Mouse (Mus musculus) myocyte (in vitro differentiated cells): Measurements from ENCODE around the gene Pdzd8. TPM values are rescaled to one million over a fixed set of nuclear protein-coding genes. Genes with fewer than 3 reads are reported as not detected.

Experiments used
- H3K27me3 ChIP-seq: one replicate; pipeline ENCODE4 v1.6.1; 2011; ENCODE audit not compliant: control insufficient read depth, insufficient read depth, insufficient read length
- H3K36me3 ChIP-seq: one replicate; pipeline ENCODE4 v1.6.1; 2011; ENCODE audit not compliant: control insufficient read depth, insufficient read depth
- H3K4me2 ChIP-seq: one replicate; pipeline ENCODE4 v1.6.1; 2011; ENCODE audit warnings: low read depth, control low read depth
- H3K4me3 ChIP-seq: one replicate; pipeline ENCODE4 v1.5.1; 2011; ENCODE audit warnings: mild to moderate bottlenecking, control low read depth, moderate library complexity
- H3K79me2 ChIP-seq: one replicate; pipeline ENCODE4 v1.6.1; 2011; ENCODE audit not compliant: control insufficient read depth, insufficient read depth
- H3ac ChIP-seq: one replicate; pipeline ENCODE4 v1.6.1; 2011; ENCODE audit not compliant: control insufficient read depth, insufficient read length
- CEBPB ChIP-seq: IDR thresholded peaks from 2 replicates; pipeline ENCODE4 v1.6.1; 2011; ENCODE audit warnings: mild to moderate bottlenecking, moderate library complexity; ENCODE audit not compliant: poor library complexity, insufficient read depth, severe bottlenecking
- E2F4 ChIP-seq: IDR thresholded peaks from one replicate; pipeline ENCODE4 v1.6.1; 2011; ENCODE audit warnings: mild to moderate bottlenecking, control low read depth, moderate library complexity; ENCODE audit not compliant: insufficient read depth
- MAX ChIP-seq: IDR thresholded peaks from one replicate; pipeline ENCODE4 v1.6.1; 2011; ENCODE audit warnings: low read depth, mild to moderate bottlenecking, control low read depth
- MYOD1 ChIP-seq, 3 experiments: IDR thresholded peaks; one replicate each; pipeline ENCODE4 v1.6.1; 2011; ENCODE audit warnings: control low read depth in 2 of 3, low read depth in 2 of 3, mild to moderate bottlenecking in 2 of 3, moderate library complexity in 1 of 3; ENCODE audit not compliant: insufficient read length in 2 of 3, control insufficient read depth in 1 of 3
- MYOG ChIP-seq, 3 experiments: IDR thresholded peaks; one replicate each; pipeline ENCODE4 v1.6.1; 2011; ENCODE audit warnings: control low read depth in 2 of 3, low read depth in 2 of 3, mild to moderate bottlenecking in 2 of 3; ENCODE audit not compliant: insufficient read length in 2 of 3, control insufficient read depth in 1 of 3, insufficient read depth in 1 of 3
- POLR2A ChIP-seq: IDR thresholded peaks from one replicate; pipeline ENCODE4 v1.6.1; 2011; ENCODE audit warnings: low read depth, mild to moderate bottlenecking, control low read depth, moderate library complexity; ENCODE audit not compliant: insufficient read length
- POLR2AphosphoS2 ChIP-seq: IDR thresholded peaks from one replicate; pipeline ENCODE4 v1.6.1; 2011; ENCODE audit warnings: low read depth, control low read depth; ENCODE audit not compliant: insufficient read length
- REST ChIP-seq: IDR thresholded peaks from one replicate; pipeline ENCODE4 v1.6.1; 2011; ENCODE audit warnings: mild to moderate bottlenecking, control low read depth, moderate library complexity; ENCODE audit not compliant: insufficient read depth, insufficient read length
- SRF ChIP-seq: IDR thresholded peaks from one replicate; pipeline ENCODE4 v1.6.1; 2011; ENCODE audit warnings: low read depth; ENCODE audit not compliant: control insufficient read depth, insufficient read length
- TCF12 ChIP-seq: IDR thresholded peaks from one replicate; pipeline ENCODE4 v1.6.1; 2011; ENCODE audit warnings: mild to moderate bottlenecking, control low read depth; ENCODE audit not compliant: poor library complexity, insufficient read depth, severe bottlenecking
- TCF3 ChIP-seq: IDR thresholded peaks from one replicate; pipeline ENCODE4 v1.6.1; 2011; ENCODE audit warnings: low read depth, control low read depth; ENCODE audit not compliant: insufficient read length
- USF1 ChIP-seq: IDR thresholded peaks from one replicate; pipeline ENCODE4 v1.6.1; 2011; ENCODE audit warnings: low read depth, mild to moderate bottlenecking, control low read depth, moderate library complexity
- polyA plus RNA-seq: library from polyadenylated mRNA; unstranded; fragments of >200 nt; fragmentation: generic; extraction: Trizol; gene quantifications from one replicate; pipeline ENCODE4 v1.2.1, GENCODE M21; 2012; ENCODE audit warnings: missing spikeins

Pdzd8 gene
- polyA plus RNA-seq, 1 experiment, result 12.2 TPM

DNA sequence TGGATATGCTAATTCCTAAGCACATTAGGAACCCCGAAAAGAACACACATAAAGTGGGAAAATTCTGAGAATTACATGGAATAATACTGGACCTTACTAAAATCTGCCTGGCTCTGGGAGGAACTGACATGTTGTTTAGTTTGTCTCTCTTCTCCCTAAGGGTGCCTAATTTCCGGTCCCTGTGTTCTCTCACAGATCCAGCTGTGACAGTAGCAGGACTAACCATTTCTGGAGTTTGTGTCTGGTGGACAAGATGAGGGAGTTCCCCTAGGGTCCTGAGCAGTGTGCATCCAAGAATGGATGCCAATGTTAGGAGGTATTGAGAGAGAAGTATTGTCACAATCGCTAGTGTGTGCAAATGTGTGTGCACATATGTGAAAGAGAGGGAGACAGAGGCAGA is 10.8 kb upstream of the Pdzd8 start:
- H3K36me3 ChIP-seq, result no peaks in the 10 kb centered on the region
- TF ChIP-seq POLR2AphosphoS2, result no peak
- TF ChIP-seq SRF, result no peak
- TF ChIP-seq TCF3, result no peak
- TF ChIP-seq CEBPB, result no peak
- peaks cover 24% of the 10 kb centered on the region for H3K27me3 ChIP-seq
- H3ac ChIP-seq, result no peak overlapping the region
- H3K4me3 ChIP-seq, result no peak overlapping the region
- no peak overlapping the region for H3K4me2 ChIP-seq
- no peaks in the 10 kb centered on the region for H3K79me2 ChIP-seq

DNA sequence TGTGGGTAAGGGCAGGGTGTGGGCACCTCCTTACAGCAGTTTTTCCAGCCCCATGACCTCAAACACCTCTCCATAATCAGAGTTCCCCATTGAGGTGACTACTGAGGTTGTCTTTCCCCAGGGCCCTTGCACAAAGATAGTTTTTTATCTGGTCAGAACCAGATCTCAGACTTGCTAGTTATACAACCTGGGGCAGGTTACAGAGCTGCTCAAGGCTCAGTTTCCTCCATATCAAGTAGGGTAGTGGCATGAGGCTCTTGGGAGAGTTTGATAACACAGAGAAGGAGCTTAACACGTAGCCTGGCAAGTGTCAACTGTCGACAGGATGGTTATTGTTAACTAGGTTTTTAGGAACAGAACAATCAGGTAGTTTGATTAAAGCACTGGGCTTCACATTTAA is 9.3 kb upstream of the Pdzd8 start:
- H3K27me3 ChIP-seq, result peaks cover 29% of the 10 kb centered on the region
- no peaks in the 10 kb centered on the region for H3K79me2 ChIP-seq
- no peak overlapping the region for H3ac ChIP-seq
- H3K4me2 ChIP-seq, result no peak overlapping the region
- no peak for TF ChIP-seq MAX
- H3K36me3 ChIP-seq, result no peaks in the 10 kb centered on the region
- H3K4me3 ChIP-seq, result no peak overlapping the region

DNA sequence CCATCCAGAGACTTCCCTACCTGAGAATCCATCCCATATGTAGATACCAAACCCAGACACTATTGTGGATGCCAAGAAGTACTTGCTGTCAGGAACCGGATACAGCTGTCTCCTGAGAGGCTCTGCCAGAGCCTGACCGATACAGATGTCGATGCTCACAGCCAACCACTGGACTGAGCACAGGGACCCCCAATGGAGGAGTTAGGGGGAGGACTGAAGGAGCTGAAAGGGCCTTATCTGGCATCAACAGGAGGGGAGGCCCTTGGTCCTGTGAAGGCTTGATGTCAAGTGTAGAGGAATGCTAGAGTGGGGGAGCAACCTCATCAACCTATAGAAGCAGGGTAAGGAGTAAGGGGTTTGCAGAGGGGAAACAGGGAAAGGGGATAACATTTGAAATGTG is 7.2 kb upstream of the Pdzd8 start:
- no peak overlapping the region for H3K4me2 ChIP-seq
- H3K4me3 ChIP-seq, result no peak overlapping the region
- H3ac ChIP-seq, result no peak overlapping the region
- H3K36me3 ChIP-seq, result no peaks in the 10 kb centered on the region
- TF ChIP-seq POLR2A (no peak), MYOD1 (IDR thresholded peaks at IDR 0.05; ENCODE audit: control insufficient read depth in 1 of 3, insufficient read length in 2 of 3, low read depth in 2 of 3) (no peak), POLR2AphosphoS2 (no peak), TCF12 (no peak), SRF (no peak)
- peaks cover 29% of the 10 kb centered on the region for H3K27me3 ChIP-seq
- no peaks in the 10 kb centered on the region for H3K79me2 ChIP-seq

GRCm38 (mm10) chr19:59351151-59351889 is 5.7 kb upstream of the Pdzd8 start:
- H3K4me2 ChIP-seq, result no peak overlapping the region
- H3K36me3 ChIP-seq, result no peaks in the 10 kb centered on the region
- no peak overlapping the region for H3ac ChIP-seq
- H3K4me3 ChIP-seq, result no peak overlapping the region
- peaks cover 21% of the 10 kb centered on the region for H3K27me3 ChIP-seq
- TF ChIP-seq CEBPB (no peak), MYOD1 (IDR thresholded peaks at IDR 0.05; ENCODE audit: control insufficient read depth in 1 of 3, insufficient read length in 2 of 3, low read depth in 2 of 3) (no peak), USF1 (no peak), POLR2A (no peak), TCF3 (no peak), MYOG (IDR thresholded peaks at IDR 0.05; ENCODE audit: control insufficient read depth in 1 of 3, insufficient read depth in 1 of 3, insufficient read length in 2 of 3, low read depth in 2 of 3) (no peak), SRF (no peak), POLR2AphosphoS2 (no peak), MAX (no peak), REST (no peak), E2F4 (no peak), TCF12 (no peak)
- H3K79me2 ChIP-seq, result no peaks in the 10 kb centered on the region

DNA sequence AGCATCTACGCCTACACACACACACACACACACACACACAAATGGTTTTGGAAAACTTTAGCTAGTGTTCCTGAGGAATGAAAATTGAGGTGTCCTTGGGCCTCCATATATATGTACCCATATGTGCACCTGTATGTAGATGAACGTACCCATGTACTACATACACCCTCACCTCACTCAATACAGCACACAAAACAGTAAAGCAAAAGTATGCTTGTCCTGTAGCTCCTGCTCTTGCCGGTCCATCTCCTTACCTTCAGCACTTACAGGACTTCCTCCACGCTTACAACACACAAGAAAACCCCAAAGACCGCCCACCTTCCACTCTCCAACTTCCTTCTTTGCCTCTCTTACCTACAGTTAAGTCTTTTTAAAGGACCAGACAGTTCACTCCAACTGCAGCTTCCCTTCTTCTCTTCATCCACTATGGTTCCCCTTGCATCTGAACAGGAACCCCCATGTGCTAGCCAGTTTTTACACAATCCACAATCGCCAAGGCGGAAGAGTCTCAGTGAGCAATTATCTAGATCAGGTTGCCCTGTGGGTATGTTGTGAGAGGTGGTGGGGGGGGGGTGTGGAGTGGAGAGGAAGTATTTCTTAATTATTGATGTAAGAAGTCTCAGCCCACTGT is 4.8 kb upstream of the Pdzd8 start:
- H3K79me2 ChIP-seq, result no peaks in the 10 kb centered on the region
- no peak overlapping the region for H3K4me2 ChIP-seq
- peaks cover 21% of the 10 kb centered on the region for H3K27me3 ChIP-seq
- H3K4me3 ChIP-seq, result no peak overlapping the region
- H3K36me3 ChIP-seq, result no peaks in the 10 kb centered on the region
- no peak overlapping the region for H3ac ChIP-seq
- TF ChIP-seq POLR2A (no peak), TCF3 (no peak), CEBPB (no peak), SRF (no peak), POLR2AphosphoS2 (no peak), MYOG (IDR thresholded peaks at IDR 0.05; ENCODE audit: control insufficient read depth in 1 of 3, insufficient read depth in 1 of 3, insufficient read length in 2 of 3, low read depth in 2 of 3) (no peak), MAX (no peak), TCF12 (no peak), MYOD1 (IDR thresholded peaks at IDR 0.05; ENCODE audit: control insufficient read depth in 1 of 3, insufficient read length in 2 of 3, low read depth in 2 of 3) (no peak), REST (no peak), E2F4 (no peak), USF1 (no peak)
